Mouse (Mus musculus): ENCODE measurements around the gene Dync1i1.

DNA sequence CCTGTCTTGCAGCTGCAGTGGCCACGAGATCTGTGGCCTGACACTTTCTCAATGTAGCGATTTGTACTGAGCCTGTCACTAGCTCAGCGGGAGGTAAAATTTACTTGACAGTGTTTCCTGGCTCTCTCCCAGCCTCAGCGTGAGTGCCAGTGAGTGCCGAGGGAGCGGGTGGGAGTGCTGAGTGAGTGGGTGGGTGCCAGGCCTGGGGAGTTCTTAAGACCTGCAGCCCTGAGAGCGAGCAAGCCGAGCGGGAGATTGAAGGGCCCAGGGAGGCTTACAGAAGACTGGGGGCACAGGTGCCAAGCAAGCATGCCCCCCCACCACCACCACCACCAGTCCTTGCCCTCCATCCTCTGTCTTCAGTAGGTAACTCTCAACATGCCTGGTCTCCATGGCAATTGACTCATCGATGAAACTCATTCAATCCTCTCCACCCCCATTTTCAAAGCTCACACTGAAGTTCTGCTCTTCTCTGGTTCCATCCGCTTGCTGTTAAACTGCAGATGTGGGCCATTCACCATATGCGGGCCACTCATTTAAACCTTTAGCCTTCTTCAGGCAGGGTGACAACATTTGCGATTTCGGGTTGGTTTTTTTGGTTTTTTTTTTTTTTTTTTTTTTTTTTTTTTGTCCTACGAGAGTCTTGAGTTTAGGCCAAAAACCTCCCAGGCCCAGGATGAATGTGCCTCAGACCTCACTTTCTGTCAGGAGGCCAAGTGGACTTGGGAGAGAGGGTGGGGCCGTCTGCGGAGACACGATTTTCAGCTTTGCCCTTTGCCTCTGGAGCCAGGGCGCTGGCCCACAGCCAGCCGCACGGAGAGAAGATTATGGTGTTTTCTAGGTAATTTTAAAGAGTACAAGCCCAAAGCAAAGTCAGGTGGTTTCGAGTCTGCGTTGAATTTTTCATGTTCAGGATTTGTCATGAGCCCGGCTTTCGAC, 266.6 kb downstream of the Dync1i1 start:
- no peak for TF ChIP-seq POLR2A (IDR thresholded peaks at IDR 0.05; ENCODE audit: insufficient read length, low read depth)
- TF ChIP-seq POLR2AphosphoS2 (IDR thresholded peaks at IDR 0.05; ENCODE audit: insufficient read length, low read depth): no peak
- TF ChIP-seq USF1 (IDR thresholded peaks at IDR 0.05; ENCODE audit: low read depth): no peak
- no peak for TF ChIP-seq MYOD1 (IDR thresholded peaks at IDR 0.05; ENCODE audit: control insufficient read depth in 1 of 3, insufficient read length in 2 of 3, low read depth in 2 of 3)
- no peak for TF ChIP-seq TCF12 (IDR thresholded peaks at IDR 0.05; ENCODE audit: insufficient read depth, poor library complexity, severe bottlenecking)
